Mouse (Mus musculus): Measurements from ENCODE around the gene Sh2b3. TPM values are rescaled to one million over a fixed set of nuclear protein-coding genes. Genes with fewer than 3 reads are reported as not detected.

The Sh2b3 gene
- polyA plus RNA-seq, 1 experiment from 2014 or later: 6.7 TPM

DNA sequence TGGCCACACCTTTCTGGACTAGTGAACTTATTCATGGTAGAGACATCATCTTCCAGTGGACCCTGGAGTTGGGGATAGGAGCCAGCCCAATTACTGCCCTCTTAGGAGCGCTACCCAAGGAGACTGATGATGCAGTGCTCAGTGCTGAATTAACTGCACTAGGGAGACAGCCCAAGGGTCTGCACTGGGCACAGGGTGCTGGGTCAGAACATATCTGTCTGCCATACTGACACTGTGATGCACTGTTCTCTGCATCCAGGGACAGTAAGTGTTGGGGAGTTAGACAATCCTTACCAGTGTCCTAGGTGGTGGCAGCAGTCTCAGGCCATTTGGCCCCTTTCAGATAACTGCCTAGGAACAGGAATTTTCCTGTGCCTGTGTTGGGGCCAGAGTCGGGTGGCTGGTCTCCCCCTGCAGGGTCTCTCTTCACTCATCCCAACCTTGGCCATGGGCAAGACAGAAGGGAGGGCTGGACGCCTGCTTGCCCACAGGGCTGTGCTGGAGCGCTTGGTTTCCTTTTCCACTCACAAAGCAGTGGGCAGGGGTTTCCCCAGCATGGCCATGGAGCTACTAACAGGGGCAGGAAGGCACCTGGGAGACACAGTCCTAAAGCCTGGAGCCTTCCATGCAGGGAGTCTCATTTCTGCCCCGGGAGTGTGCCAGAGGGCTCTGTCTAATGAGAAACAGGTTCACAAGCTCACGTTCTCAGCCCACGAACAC, 14.5 kb downstream of the Sh2b3 start:
- Histone ChIP-seq H3K4me1 (replicated peaks) (peaks cover 47% of the 10 kb centered on the region), H3K9ac (no peak overlapping the region), H3K36me3 (replicated peaks) (peaks cover 92% of the 10 kb centered on the region), H3K4me3 (replicated peaks) (no peak overlapping the region), H3K4me2 (no peak overlapping the region), H3K9me3 (replicated peaks) (no peaks in the 10 kb centered on the region), H3K27me3 (no peaks in the 10 kb centered on the region), H3K27ac (replicated peaks) (no peak overlapping the region)
- 71% methylated on average over 7 of the region's 7 CpGs for WGBS (ENCODE audit: insufficient replicate concordance)
- ATAC-seq (ENCODE audit: insufficient read depth): no peak

- WGBS (ENCODE audit: insufficient replicate concordance): 64% methylated on average over 5 of the region's 5 CpGs
- Histone ChIP-seq H3K9me3 (replicated peaks) (no peaks in the 10 kb centered on the region), H3K4me3 (replicated peaks) (no peak overlapping the region), H3K27ac (replicated peaks) (no peak overlapping the region), H3K4me1 (replicated peaks) (peaks cover 47% of the 10 kb centered on the region), H3K27me3 (no peaks in the 10 kb centered on the region), H3K9ac (no peak overlapping the region), H3K4me2 (no peak overlapping the region), H3K36me3 (replicated peaks) (peaks cover 92% of the 10 kb centered on the region)
- no peak for ATAC-seq (ENCODE audit: insufficient read depth)
Observed at GRCm38 (mm10) chr5:121821552-121821951, 15.9 kb downstream of the Sh2b3 start.

GRCm38 (mm10) chr5:121821116-121821515, 16.3 kb downstream of the Sh2b3 start:
- no peak for ATAC-seq (ENCODE audit: insufficient read depth)
- Histone ChIP-seq H3K4me1 (replicated peaks) (peaks cover 47% of the 10 kb centered on the region), H3K36me3 (replicated peaks) (peaks cover 92% of the 10 kb centered on the region), H3K4me3 (replicated peaks) (no peak overlapping the region), H3K9me3 (replicated peaks) (no peaks in the 10 kb centered on the region), H3K9ac (no peak overlapping the region), H3K27ac (replicated peaks) (no peak overlapping the region), H3K4me2 (no peak overlapping the region), H3K27me3 (no peaks in the 10 kb centered on the region)
- WGBS (ENCODE audit: insufficient replicate concordance): 65% methylated on average over 5 of the region's 5 CpGs

DNA sequence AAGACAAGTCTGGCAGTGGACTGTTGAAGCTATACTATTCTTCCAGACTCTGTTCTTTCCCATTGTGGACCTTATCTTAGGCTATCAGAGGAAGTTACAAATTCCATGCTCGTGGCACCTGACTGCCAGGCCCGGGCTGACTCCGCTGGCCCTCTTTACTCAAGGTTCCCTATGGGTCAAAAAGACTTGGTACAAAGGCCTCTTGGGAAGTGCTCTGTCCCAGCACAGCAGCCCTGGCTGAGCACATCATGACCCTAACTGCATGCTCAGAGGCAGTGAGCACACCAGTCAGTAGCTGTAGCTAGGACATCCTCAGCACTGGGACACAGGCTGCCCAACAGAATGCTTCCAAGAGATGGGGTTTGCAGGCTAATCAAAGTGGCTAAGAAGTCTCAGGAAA, 16.8 kb downstream of the Sh2b3 start:
- peaks cover 92% of the 10 kb centered on the region for H3K36me3 ChIP-seq (replicated peaks)
- 53% methylated on average over 3 of the region's 3 CpGs for WGBS (ENCODE audit: insufficient replicate concordance)
- H3K4me3 ChIP-seq (replicated peaks): no peak overlapping the region
- H3K4me1 ChIP-seq (replicated peaks): peaks cover 47% of the 10 kb centered on the region
- ATAC-seq (ENCODE audit: insufficient read depth): no peak
- H3K9me3 ChIP-seq (replicated peaks): no peaks in the 10 kb centered on the region
- H3K9ac ChIP-seq: no peak overlapping the region
- H3K27ac ChIP-seq (replicated peaks): no peak overlapping the region
- no peak overlapping the region for H3K4me2 ChIP-seq
- no peaks in the 10 kb centered on the region for H3K27me3 ChIP-seq

DNA sequence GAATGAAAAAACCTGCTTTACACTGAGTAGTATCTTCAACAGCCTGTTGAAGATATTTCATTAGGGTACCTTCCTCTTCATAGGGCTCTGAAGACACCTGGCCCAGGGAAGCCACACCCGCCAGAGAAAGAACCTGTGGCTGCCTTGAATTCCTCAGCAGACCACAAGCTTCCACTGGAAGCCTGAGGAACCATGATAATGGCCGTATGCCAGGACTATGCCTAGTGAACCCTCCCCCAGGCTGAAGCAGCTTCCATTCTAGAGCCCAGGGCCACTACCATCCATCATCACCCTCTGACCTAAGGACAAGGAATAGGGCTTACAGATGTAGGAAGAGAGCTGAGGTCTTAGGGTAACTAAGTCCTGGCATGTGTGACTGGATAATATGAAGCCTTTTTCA, 17.3 kb downstream of the Sh2b3 start:
- Histone ChIP-seq H3K4me3 (replicated peaks) (no peak overlapping the region), H3K9ac (no peak overlapping the region), H3K4me1 (replicated peaks) (peaks cover 45% of the 10 kb centered on the region), H3K9me3 (replicated peaks) (no peaks in the 10 kb centered on the region), H3K4me2 (no peak overlapping the region), H3K27ac (replicated peaks) (no peak overlapping the region), H3K27me3 (no peaks in the 10 kb centered on the region), H3K36me3 (replicated peaks) (peaks cover 91% of the 10 kb centered on the region)
- 49% methylated on average over 2 of the region's 2 CpGs for WGBS (ENCODE audit: insufficient replicate concordance)
- no peak for ATAC-seq (ENCODE audit: insufficient read depth)

DNA sequence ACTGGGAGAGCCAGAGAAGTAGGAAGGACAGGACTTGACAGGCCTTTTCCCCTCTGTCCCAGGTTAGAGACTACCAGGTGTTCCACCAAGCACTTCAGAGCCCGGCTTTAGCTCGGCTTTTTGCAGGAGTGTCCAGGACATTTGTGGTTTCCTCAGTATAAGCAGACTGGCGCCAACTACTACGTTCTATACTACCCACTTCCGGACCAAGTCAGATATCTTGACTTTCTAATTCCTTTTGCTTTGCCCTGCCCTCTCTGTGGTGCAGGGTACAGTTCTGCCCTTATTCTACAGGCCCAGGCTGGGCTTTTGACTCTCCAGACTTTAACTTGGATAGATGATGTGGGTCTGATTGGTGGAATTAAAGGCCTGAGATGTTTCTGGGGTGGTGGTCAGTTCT, 17.9 kb downstream of the Sh2b3 start:
- peaks cover 39% of the 10 kb centered on the region for H3K4me1 ChIP-seq (replicated peaks)
- H3K9ac ChIP-seq: no peak overlapping the region
- WGBS (ENCODE audit: insufficient replicate concordance): 33% methylated on average over 5 of the region's 5 CpGs
- H3K4me3 ChIP-seq (replicated peaks): no peak overlapping the region
- H3K27ac ChIP-seq (replicated peaks): no peak overlapping the region
- no peaks in the 10 kb centered on the region for H3K27me3 ChIP-seq
- no peak overlapping the region for H3K4me2 ChIP-seq
- no peaks in the 10 kb centered on the region for H3K9me3 ChIP-seq (replicated peaks)
- peaks cover 89% of the 10 kb centered on the region for H3K36me3 ChIP-seq (replicated peaks)
- ATAC-seq (ENCODE audit: insufficient read depth): no peak

DNA sequence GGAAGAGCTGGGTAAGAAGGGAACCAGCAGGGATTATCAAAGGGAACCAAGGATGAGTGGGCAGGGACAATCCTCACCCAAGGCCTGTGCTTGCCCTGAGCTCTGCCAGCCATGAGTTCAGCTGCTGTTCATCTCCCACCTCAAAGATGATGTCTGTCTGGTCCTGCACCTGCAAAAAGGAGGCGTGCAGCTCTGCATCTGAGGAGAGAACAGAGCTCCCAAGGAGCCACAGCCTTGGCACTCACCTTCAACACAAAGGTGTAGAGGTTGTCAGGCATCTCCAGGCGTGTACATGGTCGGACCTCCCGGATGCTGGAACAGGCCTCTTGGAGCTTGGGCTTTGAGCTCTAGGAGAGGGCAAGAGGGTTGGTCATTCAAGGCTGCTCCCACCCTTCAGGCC, 18.6 kb downstream of the Sh2b3 start:
- Histone ChIP-seq H3K4me1 (replicated peaks) (peaks cover 32% of the 10 kb centered on the region), H3K9me3 (replicated peaks) (no peaks in the 10 kb centered on the region), H3K4me3 (replicated peaks) (no peak overlapping the region), H3K4me2 (no peak overlapping the region), H3K9ac (no peak overlapping the region), H3K27ac (replicated peaks) (no peak overlapping the region), H3K36me3 (replicated peaks) (peaks cover 95% of the 10 kb centered on the region), H3K27me3 (no peaks in the 10 kb centered on the region)
- no peak for ATAC-seq (ENCODE audit: insufficient read depth)
- 84% methylated on average over 4 of the region's 4 CpGs for WGBS (ENCODE audit: insufficient replicate concordance)

DNA sequence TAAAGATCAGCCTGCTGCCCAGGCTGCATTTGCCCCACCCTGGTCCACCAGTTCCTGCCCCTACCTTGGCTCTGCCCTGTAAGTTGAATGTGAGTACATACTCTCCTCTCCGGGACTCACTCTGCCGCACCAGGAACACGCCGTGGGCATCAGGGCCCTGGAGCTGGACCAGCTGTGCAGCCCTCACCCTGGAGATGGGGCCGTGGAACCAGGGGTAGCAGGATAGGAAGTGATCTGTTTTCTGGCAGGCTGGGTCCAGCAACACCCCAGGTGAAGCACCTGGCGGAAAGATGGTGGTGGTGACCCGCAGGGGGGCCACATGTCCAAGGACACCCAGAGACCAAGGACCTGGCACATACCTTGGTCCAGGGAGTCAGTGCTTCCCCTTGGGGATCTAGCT, 19.0 kb downstream of the Sh2b3 start:
- no peak overlapping the region for H3K4me2 ChIP-seq
- H3K36me3 ChIP-seq (replicated peaks): peaks cover 96% of the 10 kb centered on the region
- ATAC-seq (ENCODE audit: insufficient read depth): no peak
- no peaks in the 10 kb centered on the region for H3K27me3 ChIP-seq
- 88% methylated on average over 7 of the region's 7 CpGs for WGBS (ENCODE audit: insufficient replicate concordance)
- no peak overlapping the region for H3K4me3 ChIP-seq (replicated peaks)
- no peaks in the 10 kb centered on the region for H3K9me3 ChIP-seq (replicated peaks)
- H3K27ac ChIP-seq (replicated peaks): no peak overlapping the region
- no peak overlapping the region for H3K9ac ChIP-seq
- H3K4me1 ChIP-seq (replicated peaks): peaks cover 28% of the 10 kb centered on the region

GRCm38 (mm10) chr5:121817551-121817950, 19.9 kb downstream of the Sh2b3 start:
- 82% methylated on average over 9 of the region's 9 CpGs for WGBS (ENCODE audit: insufficient replicate concordance)
- Histone ChIP-seq H3K4me1 (replicated peaks) (peaks cover 22% of the 10 kb centered on the region), H3K4me2 (no peak overlapping the region), H3K27me3 (no peaks in the 10 kb centered on the region), H3K27ac (replicated peaks) (no peak overlapping the region), H3K9me3 (replicated peaks) (no peaks in the 10 kb centered on the region), H3K9ac (no peak overlapping the region), H3K4me3 (replicated peaks) (no peak overlapping the region), H3K36me3 (replicated peaks) (peaks cover 96% of the 10 kb centered on the region)
- no peak for ATAC-seq (ENCODE audit: insufficient read depth)

DNA sequence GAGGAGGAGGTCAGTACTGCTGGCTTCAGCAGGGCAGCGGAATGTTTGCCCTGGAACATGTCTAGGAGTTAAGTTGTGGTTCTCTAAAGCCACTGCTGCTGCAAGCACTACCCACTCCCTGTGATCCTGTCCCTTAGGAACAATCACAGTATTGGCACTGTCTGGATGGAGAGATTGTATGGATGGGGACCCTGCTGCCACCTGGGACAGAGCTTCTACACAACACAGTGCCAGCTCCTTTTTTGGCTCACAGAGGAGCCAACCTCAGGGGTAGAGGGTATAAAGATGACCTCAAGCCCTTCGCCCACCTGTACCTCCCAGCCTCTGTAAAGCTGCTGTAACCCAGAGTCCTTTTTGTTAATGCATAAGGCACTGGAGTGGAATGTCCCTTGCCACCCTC, 20.8 kb downstream of the Sh2b3 start:
- no peaks in the 10 kb centered on the region for H3K9me3 ChIP-seq (replicated peaks)
- H3K27ac ChIP-seq (replicated peaks): no peak overlapping the region
- no peak overlapping the region for H3K9ac ChIP-seq
- no peak overlapping the region for H3K4me2 ChIP-seq
- no peak for ATAC-seq (ENCODE audit: insufficient read depth)
- WGBS (ENCODE audit: insufficient replicate concordance): 82% methylated on average over 2 of the region's 2 CpGs
- no peak overlapping the region for H3K4me3 ChIP-seq (replicated peaks)
- H3K4me1 ChIP-seq (replicated peaks): peaks cover 19% of the 10 kb centered on the region
- no peaks in the 10 kb centered on the region for H3K27me3 ChIP-seq
- H3K36me3 ChIP-seq (replicated peaks): peaks cover 98% of the 10 kb centered on the region

DNA sequence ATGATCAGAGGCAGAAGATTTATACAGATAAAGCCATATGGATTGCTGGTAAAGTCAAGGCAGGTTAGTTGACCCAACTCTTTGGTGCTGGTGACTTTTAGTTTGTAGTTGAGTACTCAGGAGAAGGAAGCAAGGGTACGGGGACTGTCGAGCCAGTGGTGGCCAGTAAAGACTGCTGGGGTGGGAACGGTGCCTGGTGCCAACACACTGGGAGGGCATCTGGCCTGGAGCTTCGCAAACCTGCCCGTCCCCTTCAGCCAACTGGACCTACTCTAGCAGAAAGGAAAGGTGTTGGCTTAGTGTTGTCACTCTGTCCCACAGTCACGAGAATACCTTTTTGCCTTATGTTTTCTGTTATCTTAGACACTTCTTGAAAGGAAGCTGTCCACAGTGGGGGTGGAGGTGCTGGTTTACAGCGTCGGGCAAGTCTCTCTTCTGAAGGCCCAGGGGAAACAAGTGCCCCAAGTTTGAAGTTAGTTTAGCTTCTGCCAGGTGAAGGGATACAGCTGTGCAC, 21.5 kb downstream of the Sh2b3 start:
- no peaks in the 10 kb centered on the region for H3K9me3 ChIP-seq (replicated peaks)
- ATAC-seq (ENCODE audit: insufficient read depth): no peak
- no peak overlapping the region for H3K9ac ChIP-seq
- H3K4me3 ChIP-seq (replicated peaks): no peak overlapping the region
- H3K4me1 ChIP-seq (replicated peaks): peaks cover 20% of the 10 kb centered on the region
- H3K27ac ChIP-seq (replicated peaks): no peak overlapping the region
- H3K27me3 ChIP-seq: no peaks in the 10 kb centered on the region
- H3K36me3 ChIP-seq (replicated peaks): peaks cover 98% of the 10 kb centered on the region
- H3K4me2 ChIP-seq: no peak overlapping the region
- WGBS (ENCODE audit: insufficient replicate concordance): 79% methylated on average over 8 of the region's 8 CpGs

DNA sequence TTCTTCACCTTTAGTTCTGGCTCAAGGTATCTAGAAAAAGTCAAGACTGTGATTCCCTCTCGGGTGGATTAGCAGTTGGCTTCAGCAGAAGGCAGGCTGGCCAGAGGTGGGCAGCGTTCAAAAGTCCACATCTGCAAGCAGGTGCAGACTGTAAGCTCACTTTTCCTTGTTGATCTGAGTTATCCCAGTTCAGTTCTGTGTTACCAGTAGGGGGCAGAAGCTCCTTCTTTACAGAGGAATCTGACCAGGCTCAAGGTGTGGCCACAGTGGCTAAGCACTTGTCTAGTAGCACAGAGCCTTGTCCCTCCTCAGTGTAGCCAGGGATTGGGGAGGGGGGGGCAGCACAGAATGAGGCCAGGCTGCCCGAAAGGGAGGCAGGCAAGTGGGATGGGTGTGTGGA, 22.4 kb downstream of the Sh2b3 start:
- 51% methylated on average over 3 of the region's 3 CpGs for WGBS (ENCODE audit: insufficient replicate concordance)
- Histone ChIP-seq H3K9me3 (replicated peaks) (no peaks in the 10 kb centered on the region), H3K36me3 (replicated peaks) (peaks cover 97% of the 10 kb centered on the region), H3K4me2 (no peak overlapping the region), H3K9ac (no peak overlapping the region), H3K4me1 (replicated peaks) (peaks cover 12% of the 10 kb centered on the region), H3K27ac (replicated peaks) (no peak overlapping the region), H3K4me3 (replicated peaks) (no peak overlapping the region), H3K27me3 (no peaks in the 10 kb centered on the region)
- no peak for ATAC-seq (ENCODE audit: insufficient read depth)

All from liver, embryonic 15.5 days (tissue).